Mouse (Mus musculus): ENCODE data around the gene 1700012B09Rik.

The 1700012B09Rik gene

GRCm38 (mm10) chr9:14730941-14731541 is 39.8 kb downstream of the 1700012B09Rik start:
- no peak for DNase-seq (ENCODE audit: low spot score in 2 of 2)

- DNase-seq (ENCODE audit: low spot score in 2 of 2), result no peak
Observed at GRCm38 (mm10) chr9:14728365-14728764, 42.5 kb downstream of the 1700012B09Rik start.

- DNase-seq (ENCODE audit: low spot score in 2 of 2), result no peak
Observed at GRCm38 (mm10) chr9:14726629-14727028, 44.2 kb downstream of the 1700012B09Rik start.

GRCm38 (mm10) chr9:14726005-14726404 is 44.8 kb downstream of the 1700012B09Rik start:
- no peak for DNase-seq (ENCODE audit: low spot score in 2 of 2)

- DNase-seq (ENCODE audit: low spot score in 2 of 2), result no peak
Observed at GRCm38 (mm10) chr9:14724755-14725420, 45.9 kb downstream of the 1700012B09Rik start.

GRCm38 (mm10) chr9:14721610-14722009 is 49.2 kb downstream of the 1700012B09Rik start:
- no peak for DNase-seq (ENCODE audit: low spot score in 2 of 2)

GRCm38 (mm10) chr9:14720384-14720783 is 50.4 kb downstream of the 1700012B09Rik start:
- DNase-seq (ENCODE audit: low spot score in 2 of 2), result no peak

GRCm38 (mm10) chr9:14718332-14718691 is 52.5 kb downstream of the 1700012B09Rik start:
- DNase-seq (ENCODE audit: low spot score in 2 of 2), result no peak

- no peak for DNase-seq (ENCODE audit: low spot score in 2 of 2)
Observed at GRCm38 (mm10) chr9:14717689-14718331, 53.0 kb downstream of the 1700012B09Rik start.

- no peak for DNase-seq (ENCODE audit: low spot score in 2 of 2)
Observed at GRCm38 (mm10) chr9:14715258-14715657, 55.6 kb downstream of the 1700012B09Rik start.

GRCm38 (mm10) chr9:14710910-14711309 is 59.9 kb downstream of the 1700012B09Rik start:
- DNase-seq (ENCODE audit: low spot score in 2 of 2), result no peak

Measured in right cerebral cortex, postnatal 10 days (tissue).